Mouse (Mus musculus): ENCODE data around the gene Barhl1. TPM values are rescaled to one million over a fixed set of nuclear protein-coding genes. Genes with fewer than 3 reads are reported as not detected.

Barhl1 gene
- polyA plus RNA-seq, 1 experiment from 2014 or later = 7.5 TPM

Other genes with a start within 250 kb of the Barhl1 start
- 0.64 and 0.85 TPM in 2 replicates for gene Spaca9, start 216.9 kb downstream of the Barhl1 start, polyA plus RNA-seq (2015; fragmentation: Nextera tagmentation; extraction: Ambion mirVana)
- gene Ak8, start 216.5 kb downstream of the Barhl1 start, polyA plus RNA-seq (2015; fragmentation: Nextera tagmentation; extraction: Ambion mirVana) = 0.50 and 0.73 TPM in 2 replicates
- 16.9 and 17.6 TPM in 2 replicates for gene Gtf3c4, start 76.3 kb downstream of the Barhl1 start, polyA plus RNA-seq (2015; fragmentation: Nextera tagmentation; extraction: Ambion mirVana)
- 10.3 and 10.5 TPM in 2 replicates for gene Ddx31, start 76.3 kb downstream of the Barhl1 start, polyA plus RNA-seq (2015; fragmentation: Nextera tagmentation; extraction: Ambion mirVana)
- gene Cfap77, start 138.4 kb upstream of the Barhl1 start, polyA plus RNA-seq (2015; fragmentation: Nextera tagmentation; extraction: Ambion mirVana) = not detected in 2 replicates
- 8.3 and 9.4 TPM in 2 replicates for gene Ttf1, start 143.6 kb upstream of the Barhl1 start, polyA plus RNA-seq (2015; fragmentation: Nextera tagmentation; extraction: Ambion mirVana)
- 10.9 and 12.7 TPM in 2 replicates for gene Setx, start 207.5 kb upstream of the Barhl1 start, polyA plus RNA-seq (2015; fragmentation: Nextera tagmentation; extraction: Ambion mirVana)

Data from neural tube, embryonic 13.5 days (tissue).